Mouse (Mus musculus): Measurements from ENCODE around the gene Olfr1272.
"Not testable (repeated sequence)": the region's sequence is repeated elsewhere in the genome, so short reads cannot be mapped to it uniquely, and the experiment has no call there.

The Olfr1272 gene

DNA sequence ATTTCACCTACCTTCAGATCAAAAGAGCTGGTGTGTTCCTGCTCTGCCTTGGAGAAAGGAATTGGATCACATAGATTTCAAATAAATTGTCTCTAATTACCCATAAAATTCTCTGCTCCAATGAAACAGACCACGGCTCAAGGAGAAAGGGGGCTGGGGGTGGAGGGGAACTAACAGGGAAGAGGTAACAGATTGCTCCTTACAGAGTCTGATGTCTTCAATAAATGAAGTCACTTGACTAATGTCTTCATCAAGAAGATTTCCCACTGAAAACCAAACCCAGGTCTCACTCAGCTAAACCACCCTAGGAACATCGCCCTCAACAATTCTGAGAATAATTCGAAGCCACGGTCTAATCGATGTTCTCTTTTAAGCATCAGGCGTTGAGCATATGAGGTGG is at the start of gene Olfr1272:
TSS of gene Olfr1272 (minus strand) at position 101 of the 400 bp plus-strand sequence.
- no peak for DNase-seq (ENCODE audit: low read depth)

DNA sequence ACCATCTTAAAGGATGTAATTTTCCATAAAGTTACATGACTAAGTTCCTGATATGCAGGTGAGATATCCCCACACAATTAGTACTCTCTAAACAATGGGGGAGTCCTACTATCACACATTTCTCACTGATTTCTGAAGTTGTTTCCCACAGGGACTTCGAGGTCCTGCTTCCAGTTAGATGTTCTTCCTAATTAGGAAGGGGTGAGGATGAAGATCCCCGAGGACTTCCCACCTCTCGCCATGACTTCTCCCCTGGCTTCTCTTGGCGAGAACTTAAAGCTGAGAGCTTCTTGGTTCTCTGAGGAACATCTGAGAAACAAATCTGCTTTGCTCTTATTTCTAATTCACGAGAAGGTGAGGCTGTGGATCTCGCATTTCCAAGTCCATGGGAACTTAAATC is 29.3 kb upstream of the Olfr1272 start, which contains the start of gene Gm13769:
TSS of gene Gm13769 (plus strand) at position 301 of the 400 bp plus-strand sequence.
- DNase-seq (ENCODE audit: low read depth), result not testable (repeated sequence)

DNA sequence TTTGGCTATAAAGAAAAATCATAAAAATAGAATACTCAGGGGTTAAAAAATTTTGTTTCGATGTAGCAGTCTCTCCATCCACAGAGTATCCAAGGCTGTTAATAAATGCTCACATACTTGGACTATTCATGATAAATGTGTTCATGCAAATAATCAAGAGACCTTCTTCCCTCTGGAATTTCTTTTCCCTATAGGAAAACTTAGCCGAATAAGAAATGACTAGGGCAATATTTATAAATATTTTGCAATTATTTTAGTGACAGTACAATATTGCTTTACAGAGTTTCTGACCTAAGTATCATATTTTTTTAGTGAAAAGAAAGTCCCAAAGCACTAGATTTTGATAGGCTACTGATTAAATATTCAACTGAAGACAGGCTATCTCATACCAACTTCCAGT is 21.7 kb downstream of the Olfr1272 start, which contains the start of gene Olfr1271:
TSS of gene Olfr1271 (minus strand) at position 101 of the 400 bp plus-strand sequence.
- DNase-seq (ENCODE audit: low read depth), result no peak

DNA sequence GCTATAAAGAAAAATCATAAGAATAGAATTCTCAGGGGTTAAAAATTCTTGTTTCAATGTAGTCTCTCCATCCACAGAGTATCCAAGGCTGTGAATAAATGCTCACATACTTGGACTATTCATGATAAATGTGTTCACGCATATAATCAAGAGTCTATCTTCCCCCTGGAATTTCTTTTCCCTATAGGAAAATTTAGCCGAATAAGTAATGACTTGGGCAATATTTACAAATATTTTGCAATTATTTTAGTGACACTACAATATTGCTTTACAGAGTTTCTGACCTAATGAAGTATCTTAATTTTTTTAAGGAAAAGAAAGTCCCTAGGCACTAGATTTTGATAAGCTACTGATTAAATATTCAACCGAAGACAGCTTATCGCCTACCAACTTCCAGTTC is 35.1 kb downstream of the Olfr1272 start, which contains the start of gene Olfr142:
TSS of gene Olfr142 (minus strand) at position 101 of the 400 bp plus-strand sequence.
- DNase-seq (ENCODE audit: low read depth), result no peak
